Mouse (Mus musculus): ENCODE measurements around the gene Tbxas1. TPM values are rescaled to one million over a fixed set of nuclear protein-coding genes. Genes with fewer than 3 reads are reported as not detected.

The Tbxas1 gene
- polyA plus RNA-seq, 1 experiment from 2014 or later = 1.5 TPM

DNA sequence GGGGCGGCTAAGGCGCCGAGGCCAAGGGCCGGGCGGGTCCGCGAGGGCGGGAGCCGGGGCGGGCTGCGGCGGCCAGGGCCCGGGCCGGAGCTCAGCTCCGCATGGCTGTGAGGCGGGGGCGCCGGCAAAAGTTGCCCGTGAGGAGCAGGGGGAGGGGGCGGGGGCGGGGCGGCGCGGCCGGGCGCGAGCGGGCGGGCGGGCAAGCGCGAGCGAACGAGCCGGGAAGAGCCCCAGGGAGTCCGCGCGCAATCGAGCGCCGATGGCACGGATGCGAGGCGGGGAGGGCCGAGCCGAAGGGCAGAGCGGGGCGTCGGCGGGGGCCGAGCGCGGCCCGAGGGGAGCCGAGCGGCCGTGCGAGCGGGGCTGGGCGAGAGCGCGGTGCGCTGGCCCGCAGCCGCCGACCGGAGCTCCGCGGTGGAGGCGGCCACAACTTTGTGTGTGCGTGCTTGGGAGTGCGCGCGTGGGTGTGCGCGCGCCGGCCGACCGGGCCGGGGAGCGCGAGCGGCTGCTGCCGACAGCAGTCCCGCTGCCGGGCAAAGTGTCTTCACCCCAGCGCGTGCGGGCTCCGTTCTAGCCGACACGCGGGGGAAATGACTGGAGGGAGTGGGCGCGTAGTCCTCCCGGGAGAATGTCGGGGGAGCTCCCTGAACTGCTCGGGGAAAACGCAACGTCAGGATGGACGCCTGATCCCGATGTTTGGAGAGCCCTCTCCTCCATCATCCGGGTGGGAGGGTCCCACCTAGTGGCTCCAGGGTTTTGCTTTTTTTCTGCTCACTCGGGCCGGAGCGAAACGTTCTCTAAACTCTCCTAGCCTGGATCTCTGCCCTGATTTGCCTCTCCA is 1.1 kb downstream of the Tbxas1 start, which contains the start of gene Hipk2:
Hipk2 (minus strand) TSS at position 95 of the 841 bp plus-strand sequence.
- ATAC-seq (replicated peaks; ENCODE audit: low FRiP score) (peak; percentile 92), DNase-seq (ENCODE audit: low spot score) (peak; percentile 96)
- Histone ChIP-seq H3K9ac (ENCODE audit: low read length) (peak within 1 kb of the TSS; percentile 99), H3K36me3 (ENCODE audit: control insufficient read depth, insufficient read depth, low read length) (no peaks in the 10 kb centered on the region), H3K27me3 (ENCODE audit: control insufficient read depth, insufficient read depth, low read length) (no peaks in the 10 kb centered on the region; the same call in 1 of the 2 replicates), H3K4me2 (ENCODE audit: low read depth, low read length, severe bottlenecking) (peak within 1 kb of the TSS; percentile 48), H3K9me3 (ENCODE audit: control insufficient read depth, low read length) (no peaks in the 10 kb centered on the region), H3K27ac (ENCODE audit: low read depth, low read length) (peak within 1 kb of the TSS; percentile 93), H3K4me3 (ENCODE audit: low read depth, low read length) (peak within 1 kb of the TSS; percentile 99), H3K4me1 (replicated peaks; ENCODE audit: control insufficient read depth, insufficient read depth, low read length) (peaks cover 16% of the 10 kb centered on the region)
- WGBS = under 1% methylated on average over 73 of the region's 108 CpGs

DNA sequence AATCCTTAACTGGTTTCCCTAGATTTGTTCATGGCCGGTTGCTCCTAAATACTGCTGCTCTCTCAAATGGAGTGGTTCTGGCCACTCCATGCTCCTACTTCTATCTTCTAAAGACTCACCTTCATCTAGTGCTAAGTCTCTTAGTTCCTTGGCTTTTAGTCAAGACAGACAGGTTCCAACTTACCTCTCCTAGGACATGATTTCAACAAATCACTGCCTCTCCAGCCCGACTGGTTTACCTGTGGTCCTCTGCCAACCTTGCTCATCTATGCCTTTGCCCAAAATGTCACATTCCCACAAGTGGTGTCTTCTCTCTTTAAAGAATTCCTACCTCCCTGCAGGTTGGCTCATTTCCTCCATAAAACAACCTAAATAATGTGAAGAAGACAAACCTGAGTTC is 2.5 kb downstream of the Tbxas1 start:
- no peaks in the 10 kb centered on the region; the same call in 1 of the 2 replicates for H3K27me3 ChIP-seq (ENCODE audit: control insufficient read depth, insufficient read depth, low read length)
- 88% methylated on average over 2 of the region's 2 CpGs for WGBS
- H3K9me3 ChIP-seq (ENCODE audit: control insufficient read depth, low read length) = no peaks in the 10 kb centered on the region
- no peak overlapping the region for H3K4me2 ChIP-seq (ENCODE audit: low read depth, low read length, severe bottlenecking)
- peaks cover 6% of the 10 kb centered on the region; the same call in 1 of the 2 replicates for H3K4me1 ChIP-seq (replicated peaks; ENCODE audit: control insufficient read depth, insufficient read depth, low read length)
- no peak overlapping the region for H3K9ac ChIP-seq (ENCODE audit: low read length)
- no peaks in the 10 kb centered on the region for H3K36me3 ChIP-seq (ENCODE audit: control insufficient read depth, insufficient read depth, low read length)
- H3K4me3 ChIP-seq (ENCODE audit: low read depth, low read length) = no peak overlapping the region
- H3K27ac ChIP-seq (ENCODE audit: low read depth, low read length) = no peak overlapping the region
- DNase-seq (ENCODE audit: low spot score) = no peak
- ATAC-seq (replicated peaks; ENCODE audit: low FRiP score) = no peak

DNA sequence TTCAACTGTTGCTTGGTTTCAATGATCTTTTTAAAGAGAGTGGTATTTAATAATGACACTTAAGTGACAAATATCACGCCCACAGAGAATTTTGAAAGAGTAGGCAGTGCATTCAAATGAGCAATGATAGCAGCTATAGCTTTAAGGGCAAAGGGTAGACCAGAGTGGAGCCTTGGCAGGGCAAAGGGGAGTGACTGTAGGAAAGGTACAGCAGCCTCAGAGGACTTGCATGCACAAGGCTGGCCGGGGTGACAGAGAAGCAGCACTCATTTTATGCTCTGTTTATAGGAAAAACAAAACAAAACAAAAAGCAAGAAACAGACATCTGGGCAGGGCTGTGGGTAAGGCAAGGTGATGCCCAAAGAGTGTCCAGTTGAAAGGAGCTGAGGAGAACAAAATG is 6.3 kb downstream of the Tbxas1 start:
- WGBS = 76% methylated on average over 2 of the region's 2 CpGs
- no peak for DNase-seq (ENCODE audit: low spot score)
- H3K27ac ChIP-seq (ENCODE audit: low read depth, low read length) = no peak overlapping the region

DNA sequence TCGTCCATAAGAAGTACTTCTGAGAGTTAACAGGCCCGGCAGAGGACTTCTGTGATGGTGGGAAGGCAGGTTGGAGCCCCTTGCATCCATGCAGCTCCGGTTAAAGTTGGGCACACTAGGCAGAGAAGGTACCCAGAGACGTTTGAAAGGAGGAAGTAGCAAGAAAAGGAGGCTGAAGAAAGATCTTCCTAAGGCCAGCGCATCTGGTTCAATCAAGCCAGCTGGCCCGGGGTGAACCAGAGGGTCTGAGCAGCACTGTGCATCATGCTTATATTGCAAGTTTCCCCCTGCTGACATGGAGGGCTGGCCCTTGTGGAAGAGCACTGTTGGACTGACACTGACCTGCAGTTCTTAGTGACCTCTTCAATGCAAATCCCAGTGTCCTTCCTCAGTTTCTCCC is 6.8 kb downstream of the Tbxas1 start:
- WGBS = 68% methylated on average over 6 of the region's 6 CpGs
- Histone ChIP-seq H3K27me3 (ENCODE audit: control insufficient read depth, insufficient read depth, low read length) (no peaks in the 10 kb centered on the region; the same call in 1 of the 2 replicates), H3K4me3 (ENCODE audit: low read depth, low read length) (no peak overlapping the region), H3K4me2 (ENCODE audit: low read depth, low read length, severe bottlenecking) (no peak overlapping the region), H3K36me3 (ENCODE audit: control insufficient read depth, insufficient read depth, low read length) (no peaks in the 10 kb centered on the region), H3K4me1 (replicated peaks; ENCODE audit: control insufficient read depth, insufficient read depth, low read length) (no peaks in the 10 kb centered on the region), H3K9me3 (ENCODE audit: control insufficient read depth, low read length) (no peaks in the 10 kb centered on the region), H3K9ac (ENCODE audit: low read length) (no peak overlapping the region), H3K27ac (ENCODE audit: low read depth, low read length) (no peak overlapping the region)
- DNase-seq (ENCODE audit: low spot score) (no peak), ATAC-seq (replicated peaks; ENCODE audit: low FRiP score) (no peak)

More for the DNA sequence above, 6.3 kb downstream of the Tbxas1 start:
- Histone ChIP-seq H3K4me1 (replicated peaks; ENCODE audit: control insufficient read depth, insufficient read depth, low read length) (no peaks in the 10 kb centered on the region), H3K9ac (ENCODE audit: low read length) (no peak overlapping the region), H3K36me3 (ENCODE audit: control insufficient read depth, insufficient read depth, low read length) (no peaks in the 10 kb centered on the region), H3K27me3 (ENCODE audit: control insufficient read depth, insufficient read depth, low read length) (no peaks in the 10 kb centered on the region; the same call in 1 of the 2 replicates), H3K4me2 (ENCODE audit: low read depth, low read length, severe bottlenecking) (no peak overlapping the region), H3K9me3 (ENCODE audit: control insufficient read depth, low read length) (no peaks in the 10 kb centered on the region), H3K4me3 (ENCODE audit: low read depth, low read length) (no peak overlapping the region)
- ATAC-seq (replicated peaks; ENCODE audit: low FRiP score) = no peak

DNA sequence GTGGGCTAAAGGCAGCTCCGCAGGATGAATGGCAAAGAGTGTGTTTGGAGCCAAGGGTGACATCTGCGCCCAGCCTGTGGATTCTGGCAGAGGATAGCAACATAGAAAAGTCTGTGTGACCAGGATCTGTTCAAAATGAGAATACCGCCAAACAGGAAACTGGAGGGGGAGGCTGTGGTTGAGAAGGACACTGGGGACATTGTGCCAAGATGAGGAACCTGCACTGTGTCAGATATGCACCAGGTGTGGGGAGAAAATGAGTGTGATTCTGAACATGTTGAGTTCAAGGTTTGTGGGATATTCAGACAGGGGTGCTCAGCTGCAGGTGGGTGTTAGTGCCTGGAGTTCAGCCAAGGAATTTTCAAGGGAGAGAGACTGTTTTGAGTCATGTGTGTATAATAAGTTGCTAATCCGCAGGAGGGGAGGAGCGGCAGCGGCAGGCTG is 7.5 kb downstream of the Tbxas1 start:
- Histone ChIP-seq H3K36me3 (ENCODE audit: control insufficient read depth, insufficient read depth, low read length) (no peaks in the 10 kb centered on the region), H3K4me3 (ENCODE audit: low read depth, low read length) (no peak overlapping the region), H3K9me3 (ENCODE audit: control insufficient read depth, low read length) (no peaks in the 10 kb centered on the region), H3K4me1 (replicated peaks; ENCODE audit: control insufficient read depth, insufficient read depth, low read length) (no peaks in the 10 kb centered on the region), H3K9ac (ENCODE audit: low read length) (no peak overlapping the region), H3K27ac (ENCODE audit: low read depth, low read length) (no peak overlapping the region), H3K4me2 (ENCODE audit: low read depth, low read length, severe bottlenecking) (no peak overlapping the region), H3K27me3 (ENCODE audit: control insufficient read depth, insufficient read depth, low read length) (no peaks in the 10 kb centered on the region; the same call in 1 of the 2 replicates)
- 67% methylated on average over 6 of the region's 6 CpGs for WGBS
- no peak for ATAC-seq (replicated peaks; ENCODE audit: low FRiP score)
- DNase-seq (ENCODE audit: low spot score) = no peak

DNA sequence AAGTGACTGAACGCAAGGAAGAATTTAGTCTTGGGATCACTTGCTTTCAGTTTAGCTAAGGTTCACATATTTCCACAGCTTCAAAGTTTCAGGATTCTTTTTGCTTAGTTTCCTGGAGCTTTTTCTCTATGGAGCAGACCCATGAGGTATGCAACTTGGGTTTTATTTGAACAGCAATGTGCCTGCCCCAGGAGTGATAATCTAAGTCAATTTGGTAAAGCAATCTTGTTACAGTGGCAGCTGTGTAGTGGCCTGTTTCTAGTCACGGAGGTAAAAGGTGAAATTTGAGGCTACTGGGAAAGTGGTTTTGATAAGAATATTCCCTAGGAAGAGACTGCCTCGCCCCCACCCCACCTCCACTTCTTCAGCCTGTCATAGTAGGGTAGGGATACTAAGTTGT is 9.3 kb downstream of the Tbxas1 start:
- Histone ChIP-seq H3K27ac (ENCODE audit: low read depth, low read length) (no peak overlapping the region), H3K4me2 (ENCODE audit: low read depth, low read length, severe bottlenecking) (no peak overlapping the region), H3K27me3 (ENCODE audit: control insufficient read depth, insufficient read depth, low read length) (no peaks in the 10 kb centered on the region; the same call in 1 of the 2 replicates), H3K4me3 (ENCODE audit: low read depth, low read length) (no peak overlapping the region), H3K36me3 (ENCODE audit: control insufficient read depth, insufficient read depth, low read length) (no peaks in the 10 kb centered on the region), H3K4me1 (replicated peaks; ENCODE audit: control insufficient read depth, insufficient read depth, low read length) (no peaks in the 10 kb centered on the region), H3K9me3 (ENCODE audit: control insufficient read depth, low read length) (no peaks in the 10 kb centered on the region), H3K9ac (ENCODE audit: low read length) (no peak overlapping the region)
- 73% methylated on average over 3 of the region's 3 CpGs for WGBS
- DNase-seq (ENCODE audit: low spot score) (no peak), ATAC-seq (replicated peaks; ENCODE audit: low FRiP score) (no peak)

DNA sequence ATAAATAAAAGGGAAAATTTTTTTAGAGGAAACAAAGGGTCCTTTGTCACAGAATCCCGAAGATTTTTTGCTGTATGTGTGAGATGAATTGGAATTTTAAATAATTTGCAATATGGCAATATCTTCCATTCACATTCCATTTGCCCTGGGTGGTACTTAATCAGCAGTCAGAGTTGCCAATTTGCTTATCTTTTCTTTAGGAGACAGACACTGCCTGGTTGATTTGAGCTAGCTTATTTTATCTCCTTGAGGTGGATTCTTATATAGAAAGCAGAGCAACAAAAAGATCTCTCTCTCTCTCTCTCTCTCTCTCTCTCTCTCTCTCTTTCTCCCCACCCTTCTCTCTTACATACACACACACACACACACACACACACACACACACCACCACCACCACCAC is 9.9 kb downstream of the Tbxas1 start:
- H3K27ac ChIP-seq (ENCODE audit: low read depth, low read length) = no peak overlapping the region
- no peak for ATAC-seq (replicated peaks; ENCODE audit: low FRiP score)
- no peak overlapping the region for H3K4me3 ChIP-seq (ENCODE audit: low read depth, low read length)
- H3K4me1 ChIP-seq (replicated peaks; ENCODE audit: control insufficient read depth, insufficient read depth, low read length) = no peaks in the 10 kb centered on the region
- H3K4me2 ChIP-seq (ENCODE audit: low read depth, low read length, severe bottlenecking) = no peak overlapping the region
- H3K36me3 ChIP-seq (ENCODE audit: control insufficient read depth, insufficient read depth, low read length) = no peaks in the 10 kb centered on the region
- no peak for DNase-seq (ENCODE audit: low spot score)
- H3K9me3 ChIP-seq (ENCODE audit: control insufficient read depth, low read length) = no peaks in the 10 kb centered on the region
- no peak overlapping the region for H3K9ac ChIP-seq (ENCODE audit: low read length)
- H3K27me3 ChIP-seq (ENCODE audit: control insufficient read depth, insufficient read depth, low read length) = no peaks in the 10 kb centered on the region; the same call in 1 of the 2 replicates
- WGBS = 76% methylated on average over 1 of the region's 1 CpGs

DNA sequence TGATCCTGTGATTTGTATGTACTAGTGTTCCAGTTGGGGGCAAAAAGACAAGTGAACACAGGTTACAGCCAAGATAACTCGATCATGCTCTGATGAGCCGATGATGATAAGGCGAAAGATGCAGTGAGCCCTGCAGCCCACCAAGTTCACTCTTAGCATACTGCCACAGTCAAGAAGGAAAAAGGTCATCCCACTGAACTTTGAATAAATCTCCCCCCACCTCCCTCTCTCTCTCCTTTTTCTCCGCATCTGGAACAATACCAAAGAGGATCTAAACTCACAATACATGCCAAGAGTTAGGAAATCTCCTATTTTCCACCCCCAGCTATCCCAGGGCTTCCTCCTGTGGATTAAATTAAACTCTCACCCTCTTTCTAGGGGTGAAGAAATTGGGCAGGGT is 12.2 kb downstream of the Tbxas1 start:
- H3K4me1 ChIP-seq (replicated peaks; ENCODE audit: control insufficient read depth, insufficient read depth, low read length) = no peaks in the 10 kb centered on the region
- H3K27ac ChIP-seq (ENCODE audit: low read depth, low read length) = no peak overlapping the region
- DNase-seq (ENCODE audit: low spot score) = no peak
- no peaks in the 10 kb centered on the region for H3K36me3 ChIP-seq (ENCODE audit: control insufficient read depth, insufficient read depth, low read length)
- H3K27me3 ChIP-seq (ENCODE audit: control insufficient read depth, insufficient read depth, low read length) = no peaks in the 10 kb centered on the region
- WGBS = 81% methylated on average over 4 of the region's 4 CpGs
- no peak overlapping the region for H3K9ac ChIP-seq (ENCODE audit: low read length)
- no peak overlapping the region for H3K4me3 ChIP-seq (ENCODE audit: low read depth, low read length)
- H3K4me2 ChIP-seq (ENCODE audit: low read depth, low read length, severe bottlenecking) = no peak overlapping the region
- H3K9me3 ChIP-seq (ENCODE audit: control insufficient read depth, low read length) = no peaks in the 10 kb centered on the region
- ATAC-seq (replicated peaks; ENCODE audit: low FRiP score) = no peak

DNA sequence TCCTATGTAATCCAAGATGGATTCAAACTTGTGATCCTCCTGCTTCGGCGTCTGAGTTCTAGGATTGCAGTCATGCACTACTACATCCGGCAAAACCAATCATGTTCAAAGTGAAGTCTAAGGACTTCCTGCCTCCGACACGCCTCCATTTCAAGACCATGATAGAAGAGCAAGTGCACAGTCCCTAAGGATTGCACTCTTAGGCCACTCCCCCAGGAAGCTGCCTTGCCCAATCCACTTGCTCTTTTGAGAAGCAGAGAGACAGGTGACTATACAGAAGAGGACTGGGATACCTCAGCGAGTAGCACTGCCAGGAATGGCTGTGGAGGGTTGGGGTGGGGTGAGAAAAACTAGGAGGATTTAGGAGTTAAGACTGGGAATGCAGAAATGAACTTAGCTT is 14.0 kb downstream of the Tbxas1 start:
- Histone ChIP-seq H3K9ac (ENCODE audit: low read length) (no peak overlapping the region), H3K27ac (ENCODE audit: low read depth, low read length) (no peak overlapping the region), H3K9me3 (ENCODE audit: control insufficient read depth, low read length) (no peaks in the 10 kb centered on the region), H3K36me3 (ENCODE audit: control insufficient read depth, insufficient read depth, low read length) (no peaks in the 10 kb centered on the region), H3K4me3 (ENCODE audit: low read depth, low read length) (no peak overlapping the region), H3K27me3 (ENCODE audit: control insufficient read depth, insufficient read depth, low read length) (no peaks in the 10 kb centered on the region), H3K4me2 (ENCODE audit: low read depth, low read length, severe bottlenecking) (no peak overlapping the region), H3K4me1 (replicated peaks; ENCODE audit: control insufficient read depth, insufficient read depth, low read length) (no peaks in the 10 kb centered on the region)
- DNase-seq (ENCODE audit: low spot score) (no peak), ATAC-seq (replicated peaks; ENCODE audit: low FRiP score) (no peak)
- 87% methylated on average over 6 of the region's 6 CpGs for WGBS
